Mouse (Mus musculus): ENCODE measurements around the gene Krt79.

The Krt79 gene

GRCm38 (mm10) chr15:101933024-101933423, 7.1 kb downstream of the Krt79 start:
- DNase-seq (ENCODE audit: low spot score) = no peak

GRCm38 (mm10) chr15:101929666-101930065, 10.5 kb downstream of the Krt79 start:
- DNase-seq (ENCODE audit: low spot score) = no peak

GRCm38 (mm10) chr15:101929087-101929486, 11.0 kb downstream of the Krt79 start:
- no peak for DNase-seq (ENCODE audit: low spot score)

- no peak for DNase-seq (ENCODE audit: low spot score)
Measured at GRCm38 (mm10) chr15:101927340-101928080, 12.6 kb downstream of the Krt79 start.

- DNase-seq (ENCODE audit: low spot score) = no peak
Measured at GRCm38 (mm10) chr15:101925041-101925440, 15.1 kb downstream of the Krt79 start.

- DNase-seq (ENCODE audit: low spot score) = no peak
Measured at GRCm38 (mm10) chr15:101924635-101925034, 15.5 kb downstream of the Krt79 start, which contains the start of gene Krt4. Gene Krt4 (minus strand): TSS chr15:101924735.

GRCm38 (mm10) chr15:101922296-101922695, 17.8 kb downstream of the Krt79 start:
- no peak for DNase-seq (ENCODE audit: low spot score)

- DNase-seq (ENCODE audit: low spot score) = no peak
Measured at GRCm38 (mm10) chr15:101916072-101916471, 24.1 kb downstream of the Krt79 start.

GRCm38 (mm10) chr15:101904849-101905248, 35.3 kb downstream of the Krt79 start:
- DNase-seq (ENCODE audit: low spot score) = no peak

- no peak for DNase-seq (ENCODE audit: low spot score)
Measured at GRCm38 (mm10) chr15:101902171-101903149, 37.7 kb downstream of the Krt79 start.

- no peak for DNase-seq (ENCODE audit: low spot score)
Measured at GRCm38 (mm10) chr15:101895216-101895615, 44.9 kb downstream of the Krt79 start.

- DNase-seq (ENCODE audit: low spot score) = no peak
Measured at GRCm38 (mm10) chr15:101892820-101893219, 47.3 kb downstream of the Krt79 start, which contains the start of gene Krt76. Gene Krt76 (minus strand): TSS chr15:101892920.

- DNase-seq (ENCODE audit: low spot score) = no peak
Measured at GRCm38 (mm10) chr15:101879776-101880175, 60.3 kb downstream of the Krt79 start.
